ENCODE assay signal across 25 mouse cellular contexts in genomic region chr2:6880941-6881575, GRCm38 (mm10).
DNase-seq lines count a peak whose midpoint lies in the region; ATAC-seq and TF ChIP-seq lines count a peak whose summit lies in the region.
"Had no signal": no experiment of that assay in that cellular context is flagged by ENCODE, and none has a peak within 500 bp of the region (broad histone marks: within the 10 kb centered on the region; RNA-seq: fewer than 3 reads in every experiment).

No protein-coding gene starts in this region.

- H3K36me3 ChIP-seq in midbrain, embryonic 10.5 days = 0 out of 2 replicates have a peak, but pooled peaks cover 3% of the 10 kb centered on the region
- H3K36me3 ChIP-seq in midbrain, embryonic 11.5 days (ENCODE audit: control insufficient read depth, insufficient read depth, low read length) = no peaks in the 10 kb centered on the region
- no peaks in the 10 kb centered on the region for H3K36me3 ChIP-seq in forebrain, postnatal 0 days (ENCODE audit: insufficient read depth)
- no peaks in the 10 kb centered on the region for H3K36me3 ChIP-seq in midbrain, embryonic 12.5 days
- H3K36me3 ChIP-seq: embryonic facial prominence, embryonic 10.5 days; G1E; limb, embryonic 12.5 days; stomach, embryonic 15.5 days had no signal

- no peak overlapping the region; the same call in 1 of the 2 replicates for H3K4me2 ChIP-seq in midbrain, embryonic 11.5 days
- H3K4me2 ChIP-seq in forebrain, postnatal 0 days (ENCODE audit: low read depth) = peak overlapping the region; percentile 68
- peak overlapping the region; percentile 52 for H3K4me2 ChIP-seq in midbrain, embryonic 12.5 days (replicated peaks)
- H3K4me2 ChIP-seq: limb, embryonic 12.5 days; stomach, embryonic 15.5 days had no signal

- DNase-seq in midbrain, embryonic 10.5 days (ENCODE audit: low spot score) = no peak
- DNase-seq in midbrain, embryonic 11.5 days (ENCODE audit: low spot score, missing footprints) = no peak
- peak; percentile 70 for DNase-seq in forebrain, postnatal 0 days
- DNase-seq in retina, embryonic 14.5 days (ENCODE audit: low spot score) = peak; percentile 44
- no peak for DNase-seq in heart, postnatal 4 days
- no peak for DNase-seq in ovary, postnatal 14 days (ENCODE audit: low spot score)
- DNase-seq in gastrocnemius, adult 8-10 months (ENCODE audit: low spot score in 2 of 2) = no peak
- DNase-seq: adrenal gland, adult 8-10 months; cerebellum, adult 9-11 months; gastrocnemius, adult 2 months; heart, adult 2 months; heart, postnatal 10 days; kidney, adult 11 months; kidney, postnatal 25 days; layer of hippocampus, postnatal 36 days; right cerebral cortex, adult 18-20 months; spleen, adult 18-20 months had no signal

- H3K27ac ChIP-seq in midbrain, embryonic 10.5 days (replicated peaks) = peak overlapping the region; percentile 74
- H3K27ac ChIP-seq in midbrain, embryonic 11.5 days (ENCODE audit: low read depth, low read length) = no peak overlapping the region
- peak overlapping the region; percentile 96 for H3K27ac ChIP-seq in forebrain, postnatal 0 days (ENCODE audit: low read depth, low read length)
- peak overlapping the region; percentile 35; the same call in 1 of the 2 replicates for H3K27ac ChIP-seq in midbrain, embryonic 12.5 days (replicated peaks)
- H3K27ac ChIP-seq: embryonic facial prominence, embryonic 10.5 days; gastrocnemius, adult 2 months; heart, adult 2 months; limb, embryonic 12.5 days; liver, embryonic 14.5 days; stomach, embryonic 15.5 days had no signal

- ATAC-seq in midbrain, embryonic 11.5 days (ENCODE audit: low FRiP score) = no peak
- ATAC-seq in forebrain, postnatal 0 days = no peak
- no peak for ATAC-seq in midbrain, embryonic 12.5 days (ENCODE audit: low FRiP score, low read depth)
- ATAC-seq: lung, postnatal 0 days had no signal

- H3K27me3 ChIP-seq in midbrain, embryonic 10.5 days (ENCODE audit: low read depth, poor library complexity, severe bottlenecking) = 0 out of 2 replicates have a peak, but pooled peaks cover 5% of the 10 kb centered on the region
- H3K27me3 ChIP-seq in midbrain, embryonic 11.5 days (ENCODE audit: control insufficient read depth, insufficient read depth, low read length) = no peaks in the 10 kb centered on the region
- H3K27me3 ChIP-seq in forebrain, postnatal 0 days (ENCODE audit: insufficient read depth, low read length) = no peaks in the 10 kb centered on the region
- no peaks in the 10 kb centered on the region for H3K27me3 ChIP-seq in midbrain, embryonic 12.5 days
- H3K27me3 ChIP-seq: limb, embryonic 12.5 days; stomach, embryonic 15.5 days had no signal

- no peak for TF ChIP-seq CTCF in forebrain, postnatal 0 days (IDR thresholded peaks at IDR 0.05; ENCODE audit: low read depth)

- 0 out of 2 replicates have a peak overlapping the region, but pooled peaks have one; percentile 58 for H3K4me3 ChIP-seq in midbrain, embryonic 10.5 days
- H3K4me3 ChIP-seq in midbrain, embryonic 11.5 days (ENCODE audit: low read depth, low read length) = no peak overlapping the region
- H3K4me3 ChIP-seq in forebrain, postnatal 0 days (ENCODE audit: low read depth, low read length) = peak overlapping the region; percentile 59
- no peak overlapping the region for H3K4me3 ChIP-seq in midbrain, embryonic 12.5 days
- H3K4me3 ChIP-seq: embryonic facial prominence, embryonic 10.5 days; erythroblast, embryonic 14.5 days; gastrocnemius, adult 2 months; heart, adult 2 months; limb, embryonic 12.5 days; stomach, embryonic 15.5 days had no signal

- no peak overlapping the region for H3K9ac ChIP-seq in midbrain, embryonic 11.5 days (ENCODE audit: low read length)
- H3K9ac ChIP-seq in forebrain, postnatal 0 days = peak overlapping the region; percentile 83
- H3K9ac ChIP-seq in midbrain, embryonic 12.5 days (replicated peaks) = no peak overlapping the region
- H3K9ac ChIP-seq: limb, embryonic 12.5 days; liver, embryonic 14.5 days; stomach, embryonic 15.5 days had no signal

- 85% methylated on average over 6 of the region's 6 CpGs for WGBS in midbrain, embryonic 10.5 days
- WGBS in midbrain, embryonic 11.5 days = 71% methylated on average over 6 of the region's 6 CpGs
- WGBS in forebrain, postnatal 0 days = 29% methylated on average over 6 of the region's 6 CpGs
- WGBS in midbrain, embryonic 12.5 days = 65% methylated on average over 6 of the region's 6 CpGs

- H3K4me1 ChIP-seq in midbrain, embryonic 10.5 days = peaks cover 67% of the 10 kb centered on the region
- H3K4me1 ChIP-seq in midbrain, embryonic 11.5 days (ENCODE audit: control insufficient read depth, insufficient read depth, low read length) = peaks cover 28% of the 10 kb centered on the region
- H3K4me1 ChIP-seq in forebrain, postnatal 0 days (ENCODE audit: insufficient read depth) = peaks cover 16% of the 10 kb centered on the region
- peaks cover 42% of the 10 kb centered on the region for H3K4me1 ChIP-seq in midbrain, embryonic 12.5 days
- H3K4me1 ChIP-seq: limb, embryonic 12.5 days had no signal

- H3K9me3 ChIP-seq in midbrain, embryonic 10.5 days (replicated peaks) = no peaks in the 10 kb centered on the region
- H3K9me3 ChIP-seq in midbrain, embryonic 11.5 days (ENCODE audit: control insufficient read depth, low read length) = no peaks in the 10 kb centered on the region
- no peaks in the 10 kb centered on the region for H3K9me3 ChIP-seq in forebrain, postnatal 0 days (ENCODE audit: low read length)
- H3K9me3 ChIP-seq in midbrain, embryonic 12.5 days = no peaks in the 10 kb centered on the region
- H3K9me3 ChIP-seq: embryonic facial prominence, embryonic 10.5 days; G1E; limb, embryonic 12.5 days; stomach, embryonic 15.5 days had no signal

Comparison
In these comparisons a context has a peak if more than half of its experiments do, and no peak if none do; other contexts are left out.
1. H3K4me3 ChIP-seq: peak in midbrain, embryonic 10.5 days (single experiment) and forebrain, postnatal 0 days (single experiment); none in midbrain, embryonic 11.5 days (single experiment) and midbrain, embryonic 12.5 days (single experiment).
2. DNase-seq: peak in forebrain, postnatal 0 days (single experiment) and retina, embryonic 14.5 days (single experiment); none in midbrain, embryonic 10.5 days (single experiment), midbrain, embryonic 11.5 days (single experiment), heart, postnatal 4 days (single experiment), ovary, postnatal 14 days (single experiment) and gastrocnemius, adult 8-10 months (0 of 2).